Mouse (Mus musculus) small intestine, adult 2 months (tissue): ENCODE measurements around the gene Limd2. TPM values are rescaled to one million over a fixed set of nuclear protein-coding genes. Genes with fewer than 3 reads are reported as not detected.

Experiments used
- H3K27ac ChIP-seq: fragments of 200-500 bp; 2 replicates; pipeline ENCODE4 v1.5.1; 2012; ENCODE audit warnings: low read depth, low read length, control low read depth, inconsistent platforms; ENCODE audit not compliant: insufficient read depth
- H3K27me3 ChIP-seq: fragments of 200-500 bp; 2 replicates; pipeline ENCODE4 v1.6.1; 2012; ENCODE audit warnings: mild to moderate bottlenecking, moderate library complexity, low read length, inconsistent platforms; ENCODE audit not compliant: control insufficient read depth, insufficient read depth
- H3K36me3 ChIP-seq: fragments of 200-500 bp; 2 replicates; pipeline ENCODE4 v1.6.1; 2012; ENCODE audit warnings: mild to moderate bottlenecking, low read length, control low read depth, inconsistent platforms; ENCODE audit not compliant: control insufficient read depth, insufficient read depth
- H3K4me1 ChIP-seq: fragments of 200-500 bp; 2 replicates; pipeline ENCODE4 v1.6.1; 2012; ENCODE audit warnings: low read length, inconsistent platforms, mixed read lengths; ENCODE audit not compliant: control insufficient read depth, insufficient read depth, insufficient read length
- H3K4me3 ChIP-seq: fragments of 200-500 bp; 2 replicates; pipeline ENCODE4 v1.5.1; 2012; ENCODE audit warnings: low read depth, mild to moderate bottlenecking, control low read depth, inconsistent platforms, low read length, moderate library complexity
- CTCF ChIP-seq: fragments of 200-500 bp; IDR thresholded peaks from 2 replicates; pipeline ENCODE4 v1.5.1; 2012; ENCODE audit warnings: low read depth, mild to moderate bottlenecking, control low read depth, inconsistent platforms, low read length, moderate library complexity, mixed read lengths; ENCODE audit not compliant: insufficient replicate concordance, insufficient read length; ENCODE audit errors: extremely low read depth
- POLR2A ChIP-seq: fragments of 200-500 bp; IDR thresholded peaks from 2 replicates; pipeline ENCODE4 v1.6.1; 2012; ENCODE audit warnings: low read depth, mild to moderate bottlenecking, control low read depth, inconsistent platforms, low read length, moderate library complexity
- WGBS: fragments of 180-500 bp; shearing (Covaris S2); methylation state at CpG from one replicate; pipeline ENCODE4 v1.1.7; 2018; 5-methylcytosine and 5-hydroxymethylcytosine counted together
- polyA plus RNA-seq: library from polyadenylated mRNA; depleted of rRNA; stranded (reverse); fragments of >200 nt; gene quantifications from 2 replicates; pipeline ENCODE4 v1.2.3, GENCODE M21; 2012; rRNA removed

Limd2 gene
- polyA plus RNA-seq, 1 experiment: 21.7 TPM

- H3K4me3 ChIP-seq: no peak overlapping the region
- no peak for TF ChIP-seq CTCF
- TF ChIP-seq POLR2A: no peak
- no peaks in the 10 kb centered on the region for H3K4me1 ChIP-seq
- peak overlapping the region; percentile 2; the same call in 1 of the 2 replicates for H3K27ac ChIP-seq
- no peaks in the 10 kb centered on the region for H3K27me3 ChIP-seq
- H3K36me3 ChIP-seq: peaks cover 46% of the 10 kb centered on the region
- 87% methylated on average over 5 of the region's 5 CpGs for WGBS
Observed at GRCm38 (mm10) chr11:106122221-106122620, 38.4 kb downstream of the Limd2 start.

GRCm38 (mm10) chr11:106111688-106112087 lies 49.0 kb downstream of the Limd2 start:
- no peak for TF ChIP-seq POLR2A
- no peak for TF ChIP-seq CTCF
- no peaks in the 10 kb centered on the region for H3K27me3 ChIP-seq
- peaks cover 27% of the 10 kb centered on the region for H3K36me3 ChIP-seq
- no peak overlapping the region for H3K27ac ChIP-seq
- no peaks in the 10 kb centered on the region for H3K4me1 ChIP-seq
- no peak overlapping the region for H3K4me3 ChIP-seq

Other genes starting within 250 kb of the Limd2 start
- 36.2 and 56.3 TPM in 2 replicates for gene Cyb561, start 207.5 kb downstream of the Limd2 start, polyA plus RNA-seq
- gene Ace, start 192.9 kb downstream of the Limd2 start, polyA plus RNA-seq: 176 and 892 TPM in 2 replicates
- not detected in 2 replicates for gene Ace3, start 166.2 kb downstream of the Limd2 start, polyA plus RNA-seq
- 0.88 and 2.6 TPM in 2 replicates for gene Kcnh6, start 152.7 kb downstream of the Limd2 start, polyA plus RNA-seq
- gene Dcaf7, start 124.0 kb downstream of the Limd2 start, polyA plus RNA-seq: 18.7 and 30.9 TPM in 2 replicates
- 8.3 TPM in 2 replicates for gene Taco1, start 94.8 kb downstream of the Limd2 start, polyA plus RNA-seq
- gene Map3k3, start 76.2 kb downstream of the Limd2 start, polyA plus RNA-seq: 10.0 and 15.1 TPM in 2 replicates
- not detected in 2 replicates for gene Gm10840, start within 50 bp of the Limd2 start, polyA plus RNA-seq
- 4.4 and 7.4 TPM in 2 replicates for gene Strada, start 41.3 kb upstream of the Limd2 start, polyA plus RNA-seq
- 2.2 and 4.8 TPM in 2 replicates for gene Ccdc47, start 55.5 kb upstream of the Limd2 start, polyA plus RNA-seq
- 2.1 and 5.2 TPM in 2 replicates for gene Ddx42, start 56.1 kb upstream of the Limd2 start, polyA plus RNA-seq
- gene Ftsj3, start 95.2 kb upstream of the Limd2 start, polyA plus RNA-seq: 2.8 and 3.9 TPM in 2 replicates
- gene Psmc5, start 95.3 kb upstream of the Limd2 start, polyA plus RNA-seq: 10.2 and 19.4 TPM in 2 replicates
- 40.6 and 101 TPM in 2 replicates for gene Smarcd2, start 112.1 kb upstream of the Limd2 start, polyA plus RNA-seq
- gene Tcam1, start 115.8 kb upstream of the Limd2 start, polyA plus RNA-seq: 0.05 TPM in 2 replicates
- 0.24 TPM in 1 of 2 replicates, not detected in the other for gene Gh, start 141.0 kb upstream of the Limd2 start, polyA plus RNA-seq
- gene Cd79b, start 153.9 kb upstream of the Limd2 start, polyA plus RNA-seq: 12.6 and 21.2 TPM in 2 replicates
- 0.18 and 0.23 TPM in 2 replicates for gene Scn4a, start 192.4 kb upstream of the Limd2 start, polyA plus RNA-seq
- gene Prr29, start 204.6 kb upstream of the Limd2 start, polyA plus RNA-seq: 0.32 and 1.0 TPM in 2 replicates
- 6.1 and 10.4 TPM in 2 replicates for gene Icam2, start 227.2 kb upstream of the Limd2 start, polyA plus RNA-seq